Mouse (Mus musculus): ENCODE results near the gene Serpinb9b.

The Serpinb9b gene

GRCm38 (mm10) chr13:33043542-33043941 lies 16.3 kb downstream of the Serpinb9b start:
- no peak for DNase-seq (ENCODE audit: low read depth, low spot score)

- no peak for DNase-seq (ENCODE audit: low read depth, low spot score)
These were observed 20.0 kb downstream of the Serpinb9b start for GRCm38 (mm10) chr13:33047234-33047633.

GRCm38 (mm10) chr13:33048187-33048586 lies 21.0 kb downstream of the Serpinb9b start:
- peak; percentile 13 for DNase-seq (ENCODE audit: low read depth, low spot score)

- DNase-seq (ENCODE audit: low read depth, low spot score) = no peak
These were observed 24.5 kb downstream of the Serpinb9b start for GRCm38 (mm10) chr13:33051697-33052096.

GRCm38 (mm10) chr13:33063048-33063447 lies 35.8 kb downstream of the Serpinb9b start:
- DNase-seq (ENCODE audit: low read depth, low spot score) = no peak

- DNase-seq (ENCODE audit: low read depth, low spot score) = no peak
These were observed 40.3 kb downstream of the Serpinb9b start for GRCm38 (mm10) chr13:33067387-33067977.

GRCm38 (mm10) chr13:33068164-33068563 lies 40.9 kb downstream of the Serpinb9b start:
- DNase-seq (ENCODE audit: low read depth, low spot score) = no peak

- DNase-seq (ENCODE audit: low read depth, low spot score) = peak; percentile 68
These were observed 44.6 kb downstream of the Serpinb9b start for GRCm38 (mm10) chr13:33071776-33072175.

GRCm38 (mm10) chr13:33074029-33074428 lies 46.8 kb downstream of the Serpinb9b start:
- DNase-seq (ENCODE audit: low read depth, low spot score) = peak; percentile 56

GRCm38 (mm10) chr13:33076247-33076646 lies 49.0 kb downstream of the Serpinb9b start:
- DNase-seq (ENCODE audit: low read depth, low spot score) = no peak

GRCm38 (mm10) chr13:33077026-33077685 lies 49.9 kb downstream of the Serpinb9b start:
- DNase-seq (ENCODE audit: low read depth, low spot score) = peak; percentile 34

GRCm38 (mm10) chr13:33078056-33078705 lies 51.0 kb downstream of the Serpinb9b start, which contains the start of gene Serpinb1b:
Serpinb1b (plus strand) TSS chr13:33078575.
- no peak for DNase-seq (ENCODE audit: low read depth, low spot score)

GRCm38 (mm10) chr13:33079391-33079790 lies 52.2 kb downstream of the Serpinb9b start:
- peak; percentile 36 for DNase-seq (ENCODE audit: low read depth, low spot score)

GRCm38 (mm10) chr13:33080356-33080755 lies 53.1 kb downstream of the Serpinb9b start:
- DNase-seq (ENCODE audit: low read depth, low spot score) = peak; percentile 16

- no peak for DNase-seq (ENCODE audit: low read depth, low spot score)
These were observed 56.6 kb downstream of the Serpinb9b start for GRCm38 (mm10) chr13:33083834-33084233.

GRCm38 (mm10) chr13:33084975-33085694 lies 57.9 kb downstream of the Serpinb9b start:
- no peak for DNase-seq (ENCODE audit: low read depth, low spot score)

GRCm38 (mm10) chr13:33085695-33086432 lies 58.6 kb downstream of the Serpinb9b start:
- DNase-seq (ENCODE audit: low read depth, low spot score) = no peak

- no peak for DNase-seq (ENCODE audit: low read depth, low spot score)
These were observed 62.4 kb downstream of the Serpinb9b start for GRCm38 (mm10) chr13:33089566-33089965.

- DNase-seq (ENCODE audit: low read depth, low spot score) = no peak
These were observed 63.3 kb downstream of the Serpinb9b start for GRCm38 (mm10) chr13:33090546-33090945.

GRCm38 (mm10) chr13:33091306-33091705 lies 64.1 kb downstream of the Serpinb9b start:
- DNase-seq (ENCODE audit: low read depth, low spot score) = no peak

Data from CD4-positive helper T cell, adult 2 months (primary cell).